Mouse (Mus musculus) left cerebral cortex, adult 18-20 months (tissue): ENCODE measurements around the gene Ralb. TPM values are rescaled to one million over a fixed set of nuclear protein-coding genes. Genes with fewer than 3 reads are reported as not detected.

Experiments
- DNase-seq, 2 experiments: peaks; one replicate each; pipeline ENCODE4 v3.0.0; 2021 to 2022; ENCODE audit warnings: low spot score in 2 of 2, mixed read lengths in 1 of 2
- total RNA-seq, 2 experiments: library from RNA; stranded (reverse); gene quantifications; 2 replicates each; pipeline ENCODE4 v1.2.3; 2021

The Ralb gene
- total RNA-seq, 2 experiments from 2014 or later = 23.0 to 23.9 TPM

- no peak for DNase-seq
Measured at GRCm38 (mm10) chr1:119456671-119457527, 47.7 kb downstream of the Ralb start.

- no peak for DNase-seq
Measured at GRCm38 (mm10) chr1:119453731-119454130, 50.9 kb downstream of the Ralb start.

- peak; percentile 43 to 58 for DNase-seq
Measured at GRCm38 (mm10) chr1:119451417-119451816, 53.2 kb downstream of the Ralb start.

GRCm38 (mm10) chr1:119450651-119451345 lies 53.8 kb downstream of the Ralb start:
- no peak for DNase-seq

- DNase-seq = no peak
Measured at GRCm38 (mm10) chr1:119446753-119447283, 57.8 kb downstream of the Ralb start.

GRCm38 (mm10) chr1:119443591-119444350 lies 60.8 kb downstream of the Ralb start:
- no peak for DNase-seq

GRCm38 (mm10) chr1:119442901-119443300 lies 61.7 kb downstream of the Ralb start:
- no peak for DNase-seq

- no peak for DNase-seq
Measured at GRCm38 (mm10) chr1:119438105-119438637, 66.4 kb downstream of the Ralb start.

- DNase-seq = no peak
Measured at GRCm38 (mm10) chr1:119437401-119437800, 67.2 kb downstream of the Ralb start.

- DNase-seq = no peak
Measured at GRCm38 (mm10) chr1:119424141-119424860, 80.3 kb downstream of the Ralb start.

GRCm38 (mm10) chr1:119423510-119423909 lies 81.1 kb downstream of the Ralb start:
- peak; percentile 37 to 50 for DNase-seq

- no peak for DNase-seq
Measured at GRCm38 (mm10) chr1:119422460-119423015, 82.1 kb downstream of the Ralb start.

GRCm38 (mm10) chr1:119421576-119422421 lies 82.8 kb downstream of the Ralb start, which contains the start of gene Inhbb:
Gene Inhbb (minus strand): TSS chr1:119422248.
- DNase-seq = peak; percentile 27 to 56

GRCm38 (mm10) chr1:119420984-119421575 lies 83.5 kb downstream of the Ralb start:
- peak in 1 of 2 experiments; percentile 19 for DNase-seq
